Mouse (Mus musculus) intestine, embryonic 14.5 days (tissue): ENCODE measurements around the gene Commd1. TPM values are rescaled to one million over a fixed set of nuclear protein-coding genes. Genes with fewer than 3 reads are reported as not detected.
A peak's percentile ranks its signal among the peaks of the same experiment; 100 is the strongest.

Source experiments
- ATAC-seq: fragments of 200-750 bp; cut with Nextera tagmentation; replicated peaks from 2 replicates; pipeline ENCODE4 v1.8.0; 2017; ENCODE audit warnings: low read depth, moderate number of reproducible peaks, moderate TSS enrichment, moderate library complexity; ENCODE audit not compliant: low FRiP score, low TSS enrichment
- DNase-seq: peaks from one replicate; pipeline ENCODE4 v3.0.0-alpha.2; 2018; ENCODE audit warnings: low spot score
- H3K27ac ChIP-seq: fragments of 300-500 bp; sonication (generic); 2 replicates; pipeline ENCODE4 v1.5.1; 2014; ENCODE audit warnings: low read depth, mild to moderate bottlenecking, control low read depth
- H3K27me3 ChIP-seq: fragments of 300-500 bp; sonication (generic); replicated peaks from 2 replicates; pipeline ENCODE4 v1.6.1; 2014; ENCODE audit warnings: low read length, control low read depth; ENCODE audit not compliant: control insufficient read depth, insufficient read depth
- H3K36me3 ChIP-seq: fragments of 300-500 bp; sonication (generic); 2 replicates; pipeline ENCODE4 v1.6.1; 2014; ENCODE audit warnings: low read length, control low read depth; ENCODE audit not compliant: control insufficient read depth, insufficient read depth
- H3K4me1 ChIP-seq: fragments of 300-500 bp; sonication (generic); replicated peaks from 2 replicates; pipeline ENCODE4 v1.6.1; 2014; ENCODE audit warnings: low read length, control low read depth, mixed read lengths; ENCODE audit not compliant: control insufficient read depth, insufficient read depth
- H3K4me2 ChIP-seq: fragments of 300-500 bp; sonication (generic); 2 replicates; pipeline ENCODE4 v1.6.1; 2014; ENCODE audit warnings: low read length
- H3K4me3 ChIP-seq: fragments of 300-500 bp; sonication (generic); 2 replicates; pipeline ENCODE4 v1.5.1; 2014; ENCODE audit warnings: low read depth, low read length, control low read depth, mixed read lengths
- H3K9ac ChIP-seq: fragments of 300-500 bp; sonication (generic); 2 replicates; pipeline ENCODE4 v1.6.1; 2014; ENCODE audit warnings: mild to moderate bottlenecking, low read length
- H3K9me3 ChIP-seq: fragments of 300-500 bp; sonication (generic); 2 replicates; pipeline ENCODE4 v1.6.1; 2016; ENCODE audit warnings: low read length, control low read depth; ENCODE audit not compliant: control insufficient read depth
- WGBS: fragments of 180-500 bp; shearing (Covaris S2); extraction: QIAGEN DNeasy Blood & Tissue Kit; methylation state at CpG from one replicate; pipeline ENCODE4 v1.1.7; 2014; 5-methylcytosine and 5-hydroxymethylcytosine counted together
- polyA plus RNA-seq: library from polyadenylated mRNA; unstranded; fragments of >200 nt; fragmentation: Nextera tagmentation; extraction: Ambion mirVana; gene quantifications from 2 replicates; pipeline ENCODE4 v1.2.1, GENCODE M21; 2014

Gene Commd1
- polyA plus RNA-seq, 1 experiment from 2014 or later, result 411 TPM

DNA sequence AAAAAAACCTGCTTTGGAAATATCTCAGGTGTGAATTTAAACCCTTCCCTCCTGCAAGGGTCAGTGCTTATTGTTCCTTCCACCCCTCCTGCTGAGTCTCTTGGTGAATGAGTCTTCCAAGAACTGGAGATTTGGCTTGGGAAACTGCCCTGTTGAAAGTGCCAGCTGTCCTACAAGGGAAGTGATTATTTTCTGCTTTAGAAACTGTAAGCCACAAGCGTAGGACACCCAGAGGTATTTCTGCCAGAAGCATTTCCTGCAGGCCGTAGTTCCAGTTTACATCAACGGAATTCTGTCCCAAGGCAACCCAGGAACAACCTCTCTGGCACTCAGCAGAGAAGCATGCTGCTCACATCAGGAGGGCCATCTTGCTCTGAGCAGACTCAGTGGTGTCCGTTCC is 108.8 kb downstream of the Commd1 start:
- Histone ChIP-seq H3K4me1 (peaks cover 10% of the 10 kb centered on the region; the same call in 1 of the 2 replicates), H3K9me3 (no peaks in the 10 kb centered on the region), H3K4me2 (no peak overlapping the region), H3K36me3 (no peaks in the 10 kb centered on the region), H3K27ac (no peak overlapping the region), H3K9ac (no peak overlapping the region), H3K4me3 (no peak overlapping the region), H3K27me3 (no peaks in the 10 kb centered on the region)
- 49% methylated on average over 4 of the region's 4 CpGs for WGBS
- no peak for DNase-seq
- ATAC-seq, result no peak

- Histone ChIP-seq H3K27me3 (no peaks in the 10 kb centered on the region), H3K4me1 (peaks cover 10% of the 10 kb centered on the region; the same call in 1 of the 2 replicates), H3K4me2 (peak overlapping the region; percentile 31; the same call in 1 of the 2 replicates), H3K27ac (peak overlapping the region; percentile 58), H3K36me3 (no peaks in the 10 kb centered on the region), H3K4me3 (no peak overlapping the region), H3K9me3 (no peaks in the 10 kb centered on the region), H3K9ac (no peak overlapping the region)
- DNase-seq (no peak), ATAC-seq (no peak)
- WGBS, result 52% methylated on average over 4 of the region's 4 CpGs
Measured at GRCm38 (mm10) chr11:22872307-22872680, 109.9 kb downstream of the Commd1 start.

DNA sequence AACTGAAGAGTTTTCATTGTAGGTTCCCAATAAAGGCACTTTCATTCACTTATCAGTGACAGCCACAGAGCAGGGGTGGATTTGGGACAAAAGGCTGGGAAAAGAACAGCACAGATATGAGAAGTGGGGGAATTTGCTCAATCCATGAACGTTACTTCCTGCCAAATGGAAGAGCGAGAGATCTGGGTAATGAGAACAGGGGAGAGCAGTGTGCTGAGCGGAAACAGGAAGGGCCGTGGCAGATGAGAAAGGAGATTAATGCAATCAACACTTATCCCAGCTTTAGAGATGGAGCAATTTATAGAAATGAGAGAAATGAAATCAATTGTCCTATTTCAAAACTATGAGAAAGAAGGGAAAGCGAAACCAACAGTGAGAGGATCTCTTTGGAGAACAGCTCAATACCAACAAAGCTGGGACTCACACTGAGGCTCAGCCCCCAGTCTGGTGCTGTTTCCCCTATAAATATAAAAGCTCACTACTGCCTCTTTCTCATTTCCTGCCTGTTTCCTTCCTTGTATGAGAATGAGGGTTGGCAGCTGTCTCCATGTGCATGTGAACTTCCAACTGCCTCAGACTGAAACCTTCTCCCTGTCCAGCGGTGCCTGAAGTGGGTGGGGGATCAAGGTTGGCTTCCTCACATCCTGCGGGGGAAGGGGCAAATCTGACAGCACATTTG is 110.4 kb downstream of the Commd1 start:
- Histone ChIP-seq H3K4me1 (peaks cover 10% of the 10 kb centered on the region; the same call in 1 of the 2 replicates), H3K36me3 (no peaks in the 10 kb centered on the region), H3K4me3 (no peak overlapping the region), H3K9ac (no peak overlapping the region; the same call in 1 of the 2 replicates), H3K9me3 (no peaks in the 10 kb centered on the region), H3K27ac (peak overlapping the region; percentile 58), H3K4me2 (peak overlapping the region; percentile 31; the same call in 1 of the 2 replicates), H3K27me3 (no peaks in the 10 kb centered on the region)
- no peak for ATAC-seq
- no peak for DNase-seq
- 52% methylated on average over 7 of the region's 7 CpGs for WGBS

DNA sequence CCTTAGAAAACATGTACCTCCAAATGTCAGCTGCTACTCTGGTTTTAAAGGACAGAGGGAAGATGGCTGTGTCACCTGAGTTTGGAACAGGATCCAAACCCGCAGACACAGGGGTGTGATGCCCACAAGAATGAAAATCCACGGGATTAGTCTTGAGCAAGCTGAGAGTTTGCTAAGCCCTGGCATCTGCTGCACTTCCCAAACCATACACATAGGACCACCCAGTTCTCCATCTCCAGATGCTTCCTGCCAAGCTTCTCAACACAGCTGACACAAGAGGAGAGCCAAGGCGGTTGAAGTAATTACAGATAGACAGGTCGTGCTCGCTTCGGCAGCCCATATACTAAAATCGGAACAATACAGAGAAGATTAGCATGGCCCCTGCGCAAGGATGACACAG is 113.6 kb downstream of the Commd1 start:
- H3K9me3 ChIP-seq, result no peaks in the 10 kb centered on the region
- 87% methylated on average over 8 of the region's 8 CpGs for WGBS

GRCm38 (mm10) chr11:22867691-22868090 is 114.5 kb downstream of the Commd1 start:
- Histone ChIP-seq H3K4me3 (no peak overlapping the region), H3K27me3 (0 out of 2 replicates have a peak, but pooled peaks cover 3% of the 10 kb centered on the region), H3K4me2 (no peak overlapping the region), H3K36me3 (no peaks in the 10 kb centered on the region), H3K4me1 (0 out of 2 replicates have a peak, but pooled peaks cover 10% of the 10 kb centered on the region), H3K9ac (no peak overlapping the region), H3K9me3 (no peaks in the 10 kb centered on the region), H3K27ac (no peak overlapping the region)
- DNase-seq, result no peak
- ATAC-seq, result no peak
- 87% methylated on average over 5 of the region's 5 CpGs for WGBS

More for the DNA sequence above, 113.6 kb downstream of the Commd1 start:
- 0 out of 2 replicates have a peak, but pooled peaks cover 3% of the 10 kb centered on the region for H3K27me3 ChIP-seq
- ATAC-seq (no peak), DNase-seq (no peak)
- H3K4me1 ChIP-seq, result peaks cover 10% of the 10 kb centered on the region; the same call in 1 of the 2 replicates
- H3K9ac ChIP-seq, result no peak overlapping the region
- no peak overlapping the region for H3K4me2 ChIP-seq
- H3K27ac ChIP-seq, result no peak overlapping the region
- no peaks in the 10 kb centered on the region for H3K36me3 ChIP-seq
- no peak overlapping the region for H3K4me3 ChIP-seq

GRCm38 (mm10) chr11:22865635-22866246 is 116.4 kb downstream of the Commd1 start:
- no peak overlapping the region for H3K4me2 ChIP-seq
- no peak overlapping the region for H3K9ac ChIP-seq
- H3K27ac ChIP-seq, result no peak overlapping the region
- DNase-seq, result no peak
- H3K9me3 ChIP-seq, result no peaks in the 10 kb centered on the region
- 91% methylated on average over 7 of the region's 7 CpGs for WGBS
- 0 out of 2 replicates have a peak, but pooled peaks cover 5% of the 10 kb centered on the region for H3K27me3 ChIP-seq
- no peak overlapping the region for H3K4me3 ChIP-seq
- no peaks in the 10 kb centered on the region for H3K36me3 ChIP-seq
- ATAC-seq, result no peak
- no peaks in the 10 kb centered on the region for H3K4me1 ChIP-seq

DNA sequence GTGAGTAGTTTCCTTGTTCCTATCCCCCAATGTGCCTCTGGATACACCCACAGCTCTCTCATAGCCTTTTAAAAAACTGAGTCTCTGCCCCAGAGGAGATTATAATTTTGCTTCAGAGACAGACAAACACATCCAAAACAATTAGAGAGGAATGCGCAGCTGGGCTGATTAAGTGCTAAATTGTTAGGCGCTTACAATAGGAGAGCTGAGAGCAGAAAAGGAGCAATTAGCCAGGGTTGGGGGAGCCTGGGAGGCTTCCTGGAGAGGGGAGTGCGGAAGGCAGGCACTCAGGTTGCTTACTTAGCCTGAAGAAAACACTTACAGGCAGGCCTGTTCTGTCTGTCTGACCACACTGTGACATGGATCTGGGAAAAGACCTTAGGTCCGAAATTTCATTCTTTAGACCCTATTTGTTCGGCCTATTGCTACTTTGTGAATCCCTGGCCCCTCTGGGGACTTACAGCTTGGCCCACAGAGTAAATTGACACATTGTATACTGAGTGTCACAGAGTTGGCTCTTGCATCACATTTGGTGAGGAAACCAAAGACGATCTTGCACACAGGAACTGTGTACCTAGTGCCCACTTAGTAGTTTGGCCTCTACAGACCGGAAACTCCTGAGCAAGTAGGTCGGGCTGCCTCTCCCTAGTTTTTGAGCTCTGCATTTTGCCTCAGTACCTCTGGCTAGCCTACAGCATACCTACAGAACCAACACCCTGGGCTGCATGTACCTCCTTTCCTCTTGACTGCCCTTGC is 117.7 kb downstream of the Commd1 start:
- Histone ChIP-seq H3K27me3 (peaks cover 9% of the 10 kb centered on the region; the same call in 1 of the 2 replicates), H3K4me2 (no peak overlapping the region), H3K4me3 (no peak overlapping the region), H3K9me3 (no peaks in the 10 kb centered on the region), H3K9ac (no peak overlapping the region), H3K27ac (no peak overlapping the region), H3K36me3 (no peaks in the 10 kb centered on the region), H3K4me1 (peaks cover 5% of the 10 kb centered on the region; the same call in 1 of the 2 replicates)
- WGBS, result 66% methylated on average over 8 of the region's 8 CpGs
- DNase-seq (no peak), ATAC-seq (no peak)

DNA sequence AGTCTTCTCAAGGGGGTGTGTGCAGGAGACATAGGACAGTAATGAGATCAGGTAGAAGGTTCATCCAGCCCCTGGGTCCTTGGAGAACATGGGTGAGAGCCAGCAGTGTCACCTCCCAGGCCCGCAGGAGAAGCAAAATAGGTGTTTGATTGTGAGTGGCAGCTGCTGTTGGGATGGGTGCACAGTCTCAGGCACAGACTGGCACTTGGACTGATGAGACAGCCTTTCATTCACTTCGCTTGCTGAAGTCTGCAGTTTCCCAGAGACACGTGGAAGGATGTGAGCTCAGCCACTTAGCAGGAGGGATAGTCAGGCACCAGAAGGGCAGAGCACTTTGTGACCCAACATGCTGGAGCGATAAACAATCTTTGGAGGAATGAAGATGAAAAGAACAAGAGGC is 118.6 kb downstream of the Commd1 start:
- DNase-seq (no peak), ATAC-seq (no peak)
- peaks cover 15% of the 10 kb centered on the region for H3K27me3 ChIP-seq
- 52% methylated on average over 4 of the region's 4 CpGs for WGBS
- no peak overlapping the region for H3K9ac ChIP-seq
- no peak overlapping the region for H3K4me2 ChIP-seq
- H3K9me3 ChIP-seq, result no peaks in the 10 kb centered on the region
- H3K4me1 ChIP-seq, result peaks cover 9% of the 10 kb centered on the region
- H3K4me3 ChIP-seq, result no peak overlapping the region
- no peak overlapping the region for H3K27ac ChIP-seq
- no peaks in the 10 kb centered on the region for H3K36me3 ChIP-seq
